Mouse (Mus musculus): ENCODE measurements at regions not wholly inside any gene's neighbourhood (a gene's known extent, or its start where the extent isn't known, plus 50 kb on each side); places are given as distances from the start of the nearest gene placed in this dataset.
"Not testable (repeated sequence)": the region's sequence is repeated elsewhere in the genome, so short reads cannot be mapped to it uniquely, and the experiment has no call there.

GRCm38 (mm10) chr14:53033221-53033620 lies 537.7 kb upstream of the Olfr1507 start:
- not testable (repeated sequence) for TF ChIP-seq EP300, CTCF (IDR thresholded peaks at IDR 0.05; ENCODE audit: low read depth)
